Mouse (Mus musculus) CD4-positive, CD25-positive, alpha-beta regulatory T cell, adult 4 months (primary cell): ENCODE measurements around the gene Apol7b. TPM values are rescaled to one million over a fixed set of nuclear protein-coding genes. Genes with fewer than 3 reads are reported as not detected.
"Not testable (repeated sequence)": the region's sequence is repeated elsewhere in the genome, so short reads cannot be mapped to it uniquely, and the experiment has no call there.

Experiments used
- ATAC-seq: one replicate; pipeline ENCODE4 v1.8.0; 2017
- polyA plus RNA-seq, 2 experiments: library from polyadenylated mRNA; unstranded; fragments of 100-300 nt; shearing (Covaris generic); gene quantifications; one replicate each; pipeline ENCODE4 v1.2.1; 2017

Gene Apol7b
- polyA plus RNA-seq = under 1 TPM; 0.54 to 0.65 TPM

DNA sequence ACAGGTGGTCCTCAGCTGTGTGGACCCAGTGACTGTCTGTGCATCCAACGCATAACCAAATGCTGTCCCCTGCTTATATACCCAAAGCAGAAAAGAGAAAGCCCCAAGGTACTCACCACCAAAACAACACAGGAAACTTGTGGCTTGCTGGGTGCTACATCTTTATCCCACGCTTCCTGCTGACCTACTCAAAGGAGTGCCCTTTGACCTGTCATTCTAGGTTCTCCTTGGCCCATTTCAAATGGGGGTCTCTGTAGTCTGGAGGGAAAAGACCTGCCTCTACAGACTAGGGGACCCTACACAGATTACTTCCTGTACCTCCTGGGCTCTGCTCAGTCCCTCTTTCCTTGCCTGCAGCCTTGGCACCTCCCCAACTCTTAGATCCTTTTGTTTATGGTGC is at the start of gene Apol7b:
Gene Apol7b (minus strand): TSS at position 101 of the 400 bp plus-strand sequence.
- peak; percentile 47 for ATAC-seq

DNA sequence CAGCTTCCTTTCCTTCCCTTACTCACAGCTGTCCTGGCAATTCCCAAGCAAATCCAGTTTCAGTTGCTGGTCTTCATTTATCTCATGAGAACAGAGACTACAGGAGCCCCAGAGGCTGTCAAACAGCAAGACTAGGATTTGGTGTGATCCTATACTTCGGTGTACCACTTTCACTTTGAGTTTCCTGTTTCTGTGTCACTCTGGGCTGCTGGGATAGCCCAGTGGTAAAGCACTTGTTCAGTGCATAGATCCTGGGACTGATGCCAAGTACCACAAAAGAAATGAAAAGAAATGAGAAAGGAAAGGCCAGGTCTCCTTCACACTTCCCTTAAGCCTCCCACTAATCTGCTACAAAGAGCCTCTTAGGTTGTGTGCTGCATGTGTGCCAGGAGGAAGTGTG is 47.4 kb upstream of the Apol7b start:
- ATAC-seq = not testable (repeated sequence)

DNA sequence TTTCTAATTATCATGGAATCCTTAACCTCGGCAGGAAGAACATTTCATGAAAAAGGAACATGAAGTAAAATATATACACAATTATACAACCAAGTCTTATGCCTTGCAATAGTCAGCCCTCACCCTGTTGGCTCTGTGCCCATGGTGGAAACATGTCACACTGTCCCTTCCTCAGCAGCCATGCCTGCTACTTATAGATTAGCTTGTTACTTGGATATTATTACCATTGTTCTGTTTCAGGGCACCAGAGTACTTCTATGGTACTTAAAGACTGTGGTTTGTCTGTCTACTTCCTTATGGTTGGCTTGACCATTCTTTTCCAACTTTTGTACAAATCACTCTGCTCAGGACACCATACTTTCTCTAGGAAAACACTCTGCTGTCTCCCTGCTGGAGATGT is 45.9 kb upstream of the Apol7b start:
- not testable (repeated sequence) for ATAC-seq

DNA sequence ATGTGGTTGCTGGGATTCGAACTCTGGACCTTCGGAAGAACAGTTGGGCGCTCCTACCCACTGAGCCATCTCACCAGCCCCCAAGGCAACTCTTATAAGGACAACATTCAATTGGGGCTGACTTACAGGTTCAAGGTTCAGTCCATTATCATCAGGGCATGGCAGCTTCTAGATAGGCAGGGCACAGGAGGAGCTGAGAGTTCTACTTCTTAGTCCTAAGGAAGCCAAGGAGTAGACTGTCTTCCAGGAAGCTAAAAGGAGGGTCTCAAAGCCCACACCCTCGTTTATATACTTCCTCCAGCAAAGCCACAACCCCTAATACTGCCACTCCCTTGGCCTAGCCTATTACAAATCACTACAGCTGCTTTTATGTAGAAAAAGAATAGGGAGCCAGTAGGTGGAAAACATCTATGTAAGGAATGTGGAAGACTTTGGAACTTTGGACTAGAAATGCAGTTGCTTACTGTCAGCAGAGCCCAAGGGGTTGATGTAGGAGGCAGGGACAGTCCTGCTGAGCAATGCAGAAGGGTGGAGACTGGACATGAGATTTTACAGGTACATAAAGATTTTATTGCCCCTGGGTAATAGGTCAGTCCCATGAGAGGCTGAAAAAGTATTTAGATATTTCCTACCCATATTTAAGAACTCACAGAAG is 35.0 kb upstream of the Apol7b start:
- no peak for ATAC-seq

DNA sequence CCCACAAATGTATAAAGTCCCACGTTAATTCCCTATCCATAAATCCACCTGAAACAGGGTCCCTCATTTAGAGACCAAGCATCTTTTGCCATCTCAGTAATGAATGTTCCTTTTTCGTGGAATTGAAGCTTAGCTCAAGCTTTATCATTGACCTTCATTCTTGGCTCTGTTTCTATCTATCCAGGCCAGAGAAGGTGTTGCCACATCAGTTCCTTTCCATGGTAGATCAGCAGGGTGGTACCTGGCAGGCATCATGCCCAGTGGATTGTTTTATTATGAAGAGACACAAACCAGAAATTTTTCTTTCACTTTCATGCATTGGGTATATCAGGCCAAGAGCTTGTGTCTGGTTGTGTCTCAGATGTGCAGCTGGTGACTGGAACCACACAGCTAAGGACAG is 29.4 kb upstream of the Apol7b start, which contains the start of gene Apol10a:
Gene Apol10a (plus strand): TSS at position 355 of the 400 bp plus-strand sequence.
- not testable (repeated sequence) for ATAC-seq

DNA sequence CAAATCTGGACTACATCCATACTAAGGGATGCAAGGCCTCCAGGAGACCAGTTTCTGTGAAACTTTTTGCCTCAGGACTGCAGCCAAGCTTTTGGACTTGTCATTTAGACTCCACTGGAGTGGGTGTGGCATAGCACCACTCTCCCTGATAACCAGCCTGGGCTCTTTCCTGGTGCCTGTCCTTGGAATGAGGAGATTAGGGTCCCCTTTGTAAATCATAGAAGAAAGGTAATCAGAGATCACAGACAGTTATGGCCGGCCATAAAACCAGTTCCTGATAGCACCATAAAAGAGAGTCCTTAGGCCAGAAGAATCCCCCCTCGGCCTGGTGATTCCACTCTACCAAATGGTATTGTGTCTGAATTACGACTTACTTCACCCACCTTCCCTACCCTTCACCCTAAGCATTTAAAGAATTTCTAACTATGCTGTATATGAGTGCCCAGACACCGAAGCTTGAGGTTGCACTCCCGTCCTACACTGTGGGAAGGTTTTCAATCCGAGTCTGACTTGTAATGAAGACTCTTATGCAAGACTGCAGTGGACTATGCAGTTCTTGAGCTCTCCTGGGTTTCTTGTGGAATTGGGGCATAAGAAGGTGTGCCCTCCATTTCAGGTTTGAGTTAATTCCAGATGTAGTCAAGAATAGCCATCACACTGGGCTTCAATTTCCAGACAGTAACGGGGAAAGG is 27.6 kb upstream of the Apol7b start:
- ATAC-seq = not testable (repeated sequence)

DNA sequence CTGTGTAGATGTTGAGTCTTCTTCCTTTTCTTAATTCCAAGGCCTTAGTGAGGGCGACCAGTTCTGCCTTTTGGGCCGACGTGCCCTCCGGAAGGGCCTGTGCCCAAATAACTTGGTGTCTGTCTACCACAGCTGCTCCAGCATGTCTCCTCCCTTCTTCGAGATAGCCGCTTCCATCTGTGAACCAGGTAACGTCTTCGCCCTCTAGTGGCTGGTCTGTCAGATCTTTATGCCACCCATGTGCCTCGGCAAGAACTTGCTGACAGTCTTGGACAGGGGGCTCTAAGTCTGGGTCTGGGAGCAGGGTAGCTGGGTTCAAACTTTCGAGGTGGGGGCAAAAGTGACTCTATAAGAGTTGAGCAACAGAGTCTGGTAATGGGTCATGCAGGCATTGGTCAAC is 2.6 kb upstream of the Apol7b start:
- ATAC-seq = not testable (repeated sequence)

DNA sequence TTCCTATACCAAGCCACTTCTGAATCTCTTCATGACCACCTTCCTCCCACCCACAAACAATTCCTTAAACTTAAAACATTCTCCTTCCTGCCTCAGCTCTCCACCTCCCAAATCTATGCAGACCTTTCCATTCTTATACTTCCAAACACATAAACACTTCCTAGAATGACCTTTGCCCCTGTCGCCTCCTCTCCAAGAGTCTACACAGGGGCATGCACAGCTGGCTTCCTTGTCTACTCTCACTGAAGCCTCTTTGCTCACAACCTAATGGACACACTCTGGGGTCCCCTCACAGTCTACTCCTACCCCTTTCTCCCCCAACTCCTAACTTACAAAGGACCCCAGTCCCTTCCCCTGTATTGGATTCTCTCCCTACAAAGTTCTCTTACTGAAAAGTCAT is 1.6 kb downstream of the Apol7b start:
- ATAC-seq = not testable (repeated sequence)

DNA sequence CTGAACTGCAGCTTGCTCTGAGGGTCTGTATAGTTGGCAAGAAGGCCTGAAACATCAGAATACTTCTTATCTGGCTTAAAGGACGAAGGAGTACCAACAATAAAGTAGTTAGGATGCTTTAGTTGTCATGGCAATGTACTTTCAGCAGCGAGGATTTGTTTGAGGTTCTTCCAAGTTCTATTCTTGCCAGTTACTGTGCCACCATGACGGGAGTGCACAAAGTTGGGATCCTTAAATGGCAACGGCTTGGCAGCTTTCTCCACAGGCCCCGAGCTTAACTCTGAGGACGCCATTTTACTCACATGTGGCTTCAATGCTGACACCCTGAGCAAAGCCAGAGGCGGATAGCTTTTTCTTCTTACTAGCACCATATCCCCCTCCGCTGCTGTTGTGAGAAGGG is 2.5 kb downstream of the Apol7b start:
- ATAC-seq = not testable (repeated sequence)

DNA sequence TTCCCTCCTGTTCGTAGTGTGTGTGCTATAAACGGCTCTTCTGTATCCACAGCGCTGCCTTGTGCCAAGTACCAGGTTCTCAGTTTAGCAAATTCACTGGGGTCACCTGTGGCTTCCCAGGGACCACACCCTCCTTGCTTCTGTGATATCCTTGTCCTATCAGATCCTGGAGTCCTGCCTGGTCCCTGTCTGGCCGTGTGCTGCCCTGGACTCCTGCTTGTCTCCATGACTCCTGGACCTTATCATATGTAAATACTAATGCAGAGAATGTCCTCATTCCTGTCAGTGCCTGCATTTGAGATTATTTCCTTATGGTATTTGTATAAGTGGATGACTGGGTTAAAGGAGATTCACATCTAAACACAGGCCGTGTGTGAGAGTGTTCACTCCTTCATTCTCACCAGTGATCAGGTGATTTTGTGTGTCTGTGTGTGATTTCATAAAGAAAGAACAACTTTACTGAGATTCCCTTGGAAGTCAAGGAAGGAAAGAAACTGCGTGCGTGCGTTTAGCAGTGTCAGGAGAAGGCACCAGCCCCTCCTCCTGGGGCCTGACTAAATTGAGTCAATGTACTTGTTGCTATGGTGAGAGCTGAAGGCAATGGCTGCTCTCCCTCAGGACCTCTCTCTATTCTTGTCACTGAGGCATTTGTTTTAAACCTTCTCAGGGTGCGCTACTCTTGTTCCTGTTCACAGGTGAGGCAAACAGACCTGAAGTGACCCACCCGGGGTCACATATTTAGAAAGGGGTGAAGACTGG is 18.4 kb downstream of the Apol7b start:
- ATAC-seq = not testable (repeated sequence)

DNA sequence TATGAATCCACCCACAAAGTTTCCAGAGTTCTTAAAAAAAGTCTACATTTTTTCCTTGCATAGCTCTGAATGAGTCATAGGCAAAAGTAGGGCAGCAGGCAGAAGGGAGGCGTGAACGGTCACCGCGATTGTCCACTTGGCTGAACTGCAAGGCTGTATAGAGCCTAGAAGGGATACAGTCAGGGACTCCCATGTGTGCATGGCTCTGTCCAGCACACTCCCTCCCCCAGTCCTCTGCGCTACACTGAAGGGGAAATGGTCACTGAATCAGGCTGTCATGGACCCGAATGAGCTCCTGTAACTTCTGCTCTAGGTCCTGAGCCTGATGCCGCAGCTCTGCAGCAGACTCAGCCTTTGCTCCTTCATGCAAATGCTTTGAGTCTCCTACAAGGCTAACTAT is 24.4 kb downstream of the Apol7b start:
- not testable (repeated sequence) for ATAC-seq

DNA sequence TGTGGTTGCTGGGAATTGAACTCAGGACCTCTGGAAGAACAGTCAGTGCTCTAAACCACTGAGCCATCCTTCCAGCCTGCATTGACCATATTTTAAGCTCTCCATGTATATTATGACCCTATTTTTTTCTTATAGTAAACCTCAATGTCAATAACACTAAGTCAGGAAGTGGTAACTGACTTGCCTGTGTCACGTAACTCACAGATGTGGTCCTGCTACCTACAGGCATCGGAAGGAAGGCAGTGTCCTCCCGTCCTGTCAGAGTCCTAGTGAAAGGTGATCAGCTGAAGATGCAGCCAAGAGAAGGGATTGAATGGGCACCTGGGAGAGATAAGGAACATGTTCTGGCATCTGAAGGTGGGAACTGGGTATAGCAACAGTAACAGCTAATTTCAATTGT is 27.6 kb downstream of the Apol7b start:
- ATAC-seq = peak; percentile 75

DNA sequence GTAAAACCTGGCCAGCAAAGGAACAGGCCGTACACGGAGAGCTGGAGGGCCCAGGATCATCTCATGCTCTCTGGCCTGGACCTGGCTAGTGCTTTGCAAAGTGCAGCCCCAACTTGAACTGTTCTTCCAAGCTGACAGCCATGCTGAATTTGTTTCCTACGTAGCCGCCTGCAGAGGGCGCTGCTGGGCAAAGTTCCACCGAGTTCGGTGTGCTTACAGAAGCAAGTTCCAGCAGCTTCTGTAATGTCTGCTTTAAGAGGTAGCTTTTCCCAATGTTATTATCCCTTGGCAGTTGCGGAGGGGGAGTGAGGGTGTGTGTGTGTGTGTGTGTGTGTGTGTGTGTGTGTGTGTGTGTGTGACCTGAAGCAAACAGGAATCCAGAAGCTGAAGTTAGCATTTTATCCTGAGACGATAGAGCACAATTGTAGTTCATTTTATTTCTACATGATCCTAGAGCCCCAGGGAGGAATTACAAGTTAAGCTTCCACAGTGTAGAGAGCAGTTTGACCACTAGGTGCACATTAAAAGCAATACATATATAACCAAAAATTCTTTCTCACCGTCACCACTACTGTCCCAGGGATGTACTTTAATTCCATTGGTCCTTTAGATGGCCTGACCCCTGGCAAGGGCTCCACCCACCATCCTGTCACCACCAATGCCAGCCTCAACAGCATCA is 30.5 kb downstream of the Apol7b start:
- ATAC-seq = peak; percentile 32

DNA sequence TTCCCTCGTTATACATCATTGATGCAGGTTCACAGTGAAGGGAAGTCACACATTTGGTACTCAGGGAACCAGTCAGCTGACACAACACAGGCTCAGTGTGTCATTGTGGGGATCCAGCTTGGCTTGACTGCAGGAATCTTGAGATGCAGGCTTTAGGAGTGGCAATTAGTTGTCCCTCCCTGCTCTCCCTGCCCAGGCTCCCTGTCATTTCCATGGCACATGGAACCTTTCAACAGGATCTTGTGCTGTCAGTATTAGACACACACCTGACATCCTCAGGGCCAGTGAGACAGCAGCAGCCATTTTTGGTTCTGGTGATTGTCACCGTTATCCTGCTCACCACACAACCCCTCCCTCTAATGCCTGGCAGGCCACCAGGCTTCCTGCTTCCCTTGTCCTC is 31.6 kb downstream of the Apol7b start:
- not testable (repeated sequence) for ATAC-seq

DNA sequence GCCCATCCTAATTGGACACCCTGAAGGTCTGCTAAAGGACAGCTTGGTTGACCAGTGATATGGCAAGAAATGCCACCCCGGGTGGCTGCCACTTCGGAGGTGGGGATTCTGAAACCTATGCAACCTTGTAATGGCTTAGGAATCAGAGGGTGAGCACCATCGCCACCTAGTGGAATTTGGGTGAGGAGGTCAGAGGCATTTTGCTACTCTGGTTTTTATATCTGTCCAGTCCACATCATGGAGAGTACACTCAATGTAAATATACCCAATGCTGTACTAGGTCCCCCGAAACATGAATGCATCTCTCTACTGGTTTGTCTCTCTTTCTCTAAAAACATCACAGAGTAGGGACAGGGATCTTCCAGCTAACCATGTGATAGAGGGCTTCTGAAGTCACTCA is 34.6 kb downstream of the Apol7b start:
- ATAC-seq = peak; percentile 43

DNA sequence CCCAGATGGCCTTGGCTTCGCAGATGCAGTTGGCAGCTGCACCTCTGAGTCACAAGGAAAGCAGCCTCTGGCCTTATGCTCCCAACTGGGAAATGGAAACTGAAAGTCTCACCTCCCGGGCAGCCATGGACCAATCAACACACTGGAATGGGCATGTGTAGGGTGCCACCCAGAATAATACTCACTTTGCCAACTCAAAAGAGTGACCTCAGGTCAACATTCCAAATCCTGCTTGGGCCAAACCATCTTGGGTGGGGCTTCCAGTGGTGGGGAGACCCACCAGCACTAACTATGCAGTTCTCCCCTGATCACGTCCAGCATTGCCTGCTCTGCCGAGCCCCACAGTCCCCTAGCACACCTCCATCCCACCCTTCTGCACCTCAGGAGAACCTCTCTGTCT is 36.3 kb downstream of the Apol7b start, which contains the start of gene Apol9a:
Gene Apol9a (minus strand): TSS at position 101 of the 400 bp plus-strand sequence.
- not testable (repeated sequence) for ATAC-seq

DNA sequence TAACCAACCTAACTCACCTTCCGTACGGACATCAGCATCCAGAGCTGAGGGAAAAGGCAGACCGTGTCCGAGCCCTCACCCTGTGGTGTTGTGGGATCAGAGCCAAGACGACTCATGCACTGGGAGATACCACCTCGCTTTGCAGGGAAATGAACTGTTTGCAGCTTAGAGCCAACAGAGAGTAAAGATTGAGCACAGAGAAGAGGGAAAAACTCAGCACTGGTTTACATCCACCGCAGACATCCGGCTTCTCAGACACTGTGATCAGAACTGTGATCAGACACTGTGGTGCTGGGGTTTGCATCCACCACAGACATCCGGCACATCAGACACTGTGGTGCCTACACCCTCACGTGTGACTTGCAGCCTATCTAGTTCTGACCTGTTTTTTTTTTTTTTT is 40.9 kb downstream of the Apol7b start:
- ATAC-seq = peak; percentile 99

DNA sequence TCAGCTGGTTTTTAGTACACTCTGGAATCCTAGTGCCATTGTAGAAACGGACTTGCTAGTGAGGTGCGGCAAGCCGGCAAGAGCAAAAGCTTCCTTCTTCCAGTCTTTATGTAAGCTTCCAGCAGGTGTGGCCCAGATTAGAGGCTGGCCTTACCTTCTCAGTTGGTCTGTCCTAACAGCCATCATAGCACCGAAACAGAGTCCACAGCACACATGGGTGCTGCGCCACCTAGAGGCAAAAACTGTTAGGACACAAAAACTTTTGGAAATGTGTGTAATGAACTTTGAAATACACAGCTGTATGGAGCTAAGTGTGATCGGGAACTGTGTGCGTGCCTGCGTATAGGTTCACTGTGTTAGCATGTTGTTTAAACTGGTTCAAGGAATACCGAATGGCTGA is 48.3 kb downstream of the Apol7b start, which contains the start of gene Apol7a:
Gene Apol7a (minus strand): TSS at position 84 of the 400 bp plus-strand sequence.
- ATAC-seq = not testable (repeated sequence)

DNA sequence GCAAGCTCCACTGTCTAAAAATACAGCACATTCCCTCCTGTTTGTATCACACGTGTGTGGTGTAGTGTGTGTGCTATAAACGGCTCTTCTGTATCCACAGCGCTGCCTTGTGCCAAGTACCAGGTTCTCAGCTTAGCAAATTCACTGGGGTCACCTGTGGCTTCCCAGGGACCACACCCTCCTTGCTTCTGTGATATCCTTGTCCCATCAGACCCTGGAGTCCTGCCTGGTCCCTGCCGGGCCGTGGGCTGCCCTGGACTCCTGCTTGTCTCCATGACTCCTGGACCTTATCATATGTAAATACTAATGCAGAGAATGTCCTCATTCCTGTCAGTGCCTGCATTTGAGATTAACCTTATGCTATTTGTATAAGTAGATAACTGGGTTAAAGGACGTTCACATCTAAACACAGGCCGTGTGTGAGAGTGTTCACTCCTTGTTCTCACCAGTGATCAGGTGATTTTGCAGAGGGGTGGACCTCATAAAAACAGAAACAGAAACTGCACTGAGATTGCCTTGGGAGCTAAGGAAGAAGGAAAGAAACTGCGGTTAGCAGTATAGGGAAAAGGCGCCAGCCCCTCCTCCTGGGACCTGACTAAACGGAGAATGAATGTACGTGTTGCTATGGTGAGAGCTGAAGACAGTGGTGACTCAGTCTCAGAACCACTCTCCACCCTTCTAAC is 49.7 kb downstream of the Apol7b start:
- not testable (repeated sequence) for ATAC-seq

DNA sequence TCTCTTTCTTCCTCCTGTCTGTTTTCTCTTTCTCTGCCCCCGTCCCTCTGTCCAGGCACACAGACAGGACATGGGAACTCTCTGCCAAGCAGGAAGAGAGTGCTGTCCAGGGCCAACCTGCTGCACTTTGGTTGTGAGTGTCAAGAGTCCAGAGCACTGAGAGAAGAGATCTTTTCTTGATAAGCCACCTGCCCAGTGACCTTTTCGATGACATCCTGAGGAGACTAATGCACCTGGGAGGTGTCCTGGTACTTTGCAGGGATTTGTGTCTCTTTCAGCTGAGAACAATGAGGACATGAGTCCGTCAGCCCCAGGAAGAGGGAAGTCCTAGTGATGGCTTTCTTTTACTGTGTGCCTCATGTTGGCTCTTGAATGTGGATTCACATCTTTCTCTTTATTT is 53.5 kb downstream of the Apol7b start:
- not testable (repeated sequence) for ATAC-seq

DNA sequence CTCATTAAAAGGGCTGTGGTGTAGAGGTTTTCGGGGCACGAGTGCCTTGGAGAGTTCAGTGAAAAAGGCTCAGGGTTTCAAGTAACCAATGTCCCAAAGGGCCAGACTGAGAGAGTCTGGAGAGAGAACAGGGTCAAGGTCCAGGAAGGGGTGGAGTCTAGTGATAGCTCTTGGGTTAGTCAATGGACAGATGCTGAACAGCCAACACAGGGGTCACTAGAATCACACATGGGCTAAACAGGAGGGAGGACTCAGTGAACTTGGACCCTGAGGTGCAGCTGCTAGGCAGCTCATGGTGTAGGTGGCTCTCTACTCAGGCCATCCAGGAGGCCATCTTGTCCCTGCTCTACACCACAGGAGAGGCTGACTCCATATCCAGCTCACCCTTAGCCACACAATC is 59.8 kb downstream of the Apol7b start:
- ATAC-seq = no peak
